Mouse (Mus musculus) spleen, embryonic (tissue): ENCODE results near the gene Skap1.

Source experiments
- CTCF ChIA-PET: fragments of 350-600 bp; sonication (Branson Sonifier 250); formaldehyde crosslinking; loops from one replicate; lab custom pipeline; 2022; lab: Charles Lee

Skap1 gene

DNA sequence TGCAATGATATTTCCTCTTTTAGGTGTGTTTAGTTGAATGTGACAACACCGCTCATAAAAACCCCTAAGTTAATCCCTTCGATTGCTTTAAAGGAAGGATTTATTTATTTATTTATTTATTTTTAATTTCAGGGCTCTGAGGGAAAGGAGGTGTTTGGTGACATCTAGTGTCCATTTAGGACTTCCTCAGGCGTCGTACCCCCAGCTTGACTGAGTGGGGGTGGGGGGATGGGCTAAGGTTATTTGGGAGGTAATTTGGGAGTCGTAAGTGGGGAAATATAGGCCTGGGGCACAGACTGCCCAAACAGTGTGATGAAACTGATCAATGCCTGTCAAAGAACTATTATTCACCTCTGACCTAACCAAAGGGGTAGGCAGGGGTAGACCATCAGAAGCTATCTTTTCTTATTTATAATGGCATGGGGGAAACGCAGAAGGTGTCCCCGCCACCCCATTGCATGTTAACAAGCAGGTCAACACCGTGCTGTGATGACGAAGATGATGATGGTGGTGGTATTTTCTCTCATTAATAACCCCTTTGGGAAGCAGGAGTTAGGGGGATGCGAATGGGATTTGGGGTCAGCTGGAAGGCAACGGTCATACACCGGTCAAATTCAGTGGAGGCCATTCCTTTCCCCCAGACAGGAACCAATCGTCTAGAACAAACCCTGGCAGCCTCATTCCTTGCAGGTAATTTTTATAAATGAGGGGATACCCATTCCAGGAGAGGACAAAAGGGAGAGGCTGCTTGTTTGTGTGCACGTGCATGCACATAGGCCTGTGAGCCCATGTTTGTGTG lies 273.5 kb downstream of the Skap1 start:
- CTCF ChIA-PET, result no interaction called here

GRCm38 (mm10) chr11:96740796-96741195 lies 276.4 kb downstream of the Skap1 start:
- CTCF ChIA-PET, result no interaction called here

DNA sequence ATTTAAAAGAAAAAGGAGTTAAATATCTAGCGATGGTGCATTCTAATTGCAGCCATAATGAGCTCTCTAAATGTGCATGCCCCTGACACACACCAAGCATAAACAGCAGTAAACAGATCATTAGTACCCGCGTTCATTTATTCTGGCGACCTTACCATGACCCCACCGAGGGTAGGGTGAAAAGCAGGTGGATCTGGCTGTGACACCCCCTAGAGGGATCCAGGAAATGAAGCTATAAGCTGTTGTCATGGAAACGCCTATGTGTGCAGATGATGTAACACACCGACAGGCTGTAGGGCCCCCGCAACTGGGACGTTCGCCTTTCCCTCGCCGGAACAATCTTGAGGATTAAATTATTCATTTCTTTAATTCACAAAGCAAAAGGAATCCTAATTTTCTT lies 277.6 kb downstream of the Skap1 start:
- CTCF ChIA-PET, result interaction anchor here (0.7 kb wide), 1 partner anchor 214 kb away, joined by 6 read pairs; no protein-coding TSS in a partner anchor

DNA sequence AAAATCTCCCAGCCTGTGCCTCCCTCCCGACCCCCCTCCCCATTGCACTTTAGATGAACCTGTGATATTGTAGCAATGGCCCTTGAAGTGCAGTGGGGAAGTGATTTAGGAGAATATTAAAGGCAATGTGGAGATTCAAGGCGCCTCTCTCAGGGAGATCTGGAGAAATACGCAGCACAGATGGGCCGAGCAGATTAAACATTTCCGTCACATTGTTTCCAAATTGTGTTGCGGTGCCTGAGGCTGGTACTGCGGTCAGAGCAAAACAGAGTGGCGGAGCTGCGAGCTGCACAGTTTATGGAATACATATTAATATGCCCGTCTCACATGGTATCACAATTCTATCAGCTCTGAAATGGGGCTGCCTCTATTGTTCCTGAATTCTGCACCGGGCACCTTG lies 278.6 kb downstream of the Skap1 start:
- CTCF ChIA-PET, result no interaction called here

GRCm38 (mm10) chr11:96743891-96744290 lies 279.5 kb downstream of the Skap1 start:
- CTCF ChIA-PET, result no interaction called here

DNA sequence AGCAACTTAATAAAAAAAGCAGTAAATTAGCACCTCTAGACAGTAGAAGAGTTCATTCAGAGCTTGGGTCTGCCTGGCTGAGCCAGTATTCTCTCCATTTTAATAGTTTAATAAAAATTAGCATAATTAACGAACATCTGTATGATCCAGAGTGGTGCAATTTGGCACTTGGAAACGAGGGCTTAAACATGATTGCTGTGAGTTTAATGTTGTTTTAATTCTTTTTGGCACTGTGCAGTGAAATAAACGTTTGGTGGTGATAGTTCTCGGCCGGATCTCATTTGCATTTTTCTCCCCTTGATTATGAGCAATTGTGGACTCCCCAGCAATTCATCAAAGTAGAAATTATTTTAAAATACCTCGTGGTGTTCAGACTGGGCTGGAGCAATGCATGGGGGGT lies 282.3 kb downstream of the Skap1 start:
- CTCF ChIA-PET, result no interaction called here

GRCm38 (mm10) chr11:96747555-96747954 lies 283.2 kb downstream of the Skap1 start:
- CTCF ChIA-PET, result interaction anchor here (0.6 kb wide), 1 partner anchor 34 kb away, joined by 3 read pairs; no protein-coding TSS in a partner anchor

GRCm38 (mm10) chr11:96755298-96755697 lies 290.9 kb downstream of the Skap1 start:
- CTCF ChIA-PET, result no interaction called here

DNA sequence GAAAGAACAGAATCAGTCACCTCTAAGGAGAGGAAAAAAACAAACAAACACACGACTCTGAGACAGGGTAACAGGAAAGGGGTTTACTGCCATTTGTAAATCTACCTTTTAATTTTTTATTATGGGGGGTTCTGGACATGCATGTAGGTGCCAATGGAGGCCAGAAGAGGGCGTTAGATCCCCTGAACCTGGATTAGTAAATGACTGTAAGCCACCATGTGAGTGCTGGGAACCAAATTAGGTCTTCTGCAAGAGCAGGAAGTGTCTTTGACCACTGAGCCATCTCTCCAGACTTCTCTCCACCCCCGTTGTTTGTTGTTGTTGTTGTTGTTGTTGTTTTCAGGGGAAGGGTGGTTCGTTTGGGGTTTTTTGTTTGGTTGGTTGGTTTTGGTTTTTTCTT lies 293.0 kb downstream of the Skap1 start:
- CTCF ChIA-PET, result interaction anchor here (0.5 to 1.0 kb wide), 3 partner anchors 20 to 475 kb away, joined by 3 to 5 read pairs (median 3); partner anchors contain the start of gene Hoxb8

GRCm38 (mm10) chr11:96758402-96758801 lies 294.0 kb downstream of the Skap1 start:
- CTCF ChIA-PET, result interaction anchor here (0.6 kb wide), 1 partner anchor 478 kb away, joined by 3 read pairs; no protein-coding TSS in a partner anchor

- CTCF ChIA-PET, result no interaction called here
These were observed 295.6 kb downstream of the Skap1 start for GRCm38 (mm10) chr11:96760042-96760441.

DNA sequence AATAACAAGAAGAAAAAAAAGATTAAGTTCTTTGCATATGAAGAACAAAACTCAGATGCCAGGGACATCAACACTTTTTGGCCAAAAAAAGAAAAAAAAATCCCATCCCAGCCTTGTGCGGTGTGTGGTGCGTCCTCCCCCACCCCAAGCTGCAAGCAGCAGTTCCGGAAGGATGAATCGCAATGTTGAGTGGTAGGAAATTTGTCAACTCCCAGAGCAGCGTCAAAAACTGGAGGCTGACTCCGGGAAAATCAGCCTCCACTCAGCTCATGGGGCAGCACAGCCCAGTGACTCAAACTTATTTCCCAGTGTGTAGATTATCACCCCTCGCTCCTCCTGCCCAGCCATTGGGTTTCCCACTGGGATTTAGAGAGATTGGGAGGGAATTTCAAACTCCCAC lies 297.6 kb downstream of the Skap1 start:
- CTCF ChIA-PET, result no interaction called here

GRCm38 (mm10) chr11:96762742-96763470 lies 298.5 kb downstream of the Skap1 start:
- CTCF ChIA-PET, result interaction anchor here (0.5 to 0.6 kb wide), 3 partner anchors 8 to 729 kb away, joined by 3 to 6 read pairs (median 4); no protein-coding TSS in a partner anchor

- CTCF ChIA-PET, result interaction anchor here (0.6 to 0.9 kb wide), 2 partner anchors 96 to 417 kb away, joined by 3 read pairs; no protein-coding TSS in a partner anchor
These were observed 300.3 kb downstream of the Skap1 start for GRCm38 (mm10) chr11:96764511-96765350.

- CTCF ChIA-PET, result interaction anchor here (0.6 kb wide), 2 partner anchors 22 to 416 kb away, joined by 3 to 6 read pairs; no protein-coding TSS in a partner anchor
These were observed 301.3 kb downstream of the Skap1 start for GRCm38 (mm10) chr11:96765645-96766044.

DNA sequence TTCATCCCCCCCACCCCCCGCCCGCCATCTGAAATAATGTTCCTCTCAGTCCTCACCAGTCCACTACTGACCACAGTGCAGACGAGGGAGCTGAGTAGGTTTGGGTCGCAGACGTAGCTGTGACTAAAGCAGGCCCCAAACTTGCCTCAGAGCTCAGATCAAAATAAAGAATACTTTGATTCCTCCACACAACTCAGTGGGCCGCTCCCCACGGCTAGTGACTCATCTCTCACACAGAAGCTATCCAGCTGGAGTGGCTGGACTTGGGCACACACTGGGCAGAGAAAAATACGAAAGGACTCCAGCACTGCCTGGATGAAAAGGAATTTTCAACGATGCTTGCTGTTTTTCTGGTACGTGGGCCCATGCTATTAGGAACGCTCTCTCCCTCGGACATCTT lies 302.2 kb downstream of the Skap1 start:
- CTCF ChIA-PET, result no interaction called here

DNA sequence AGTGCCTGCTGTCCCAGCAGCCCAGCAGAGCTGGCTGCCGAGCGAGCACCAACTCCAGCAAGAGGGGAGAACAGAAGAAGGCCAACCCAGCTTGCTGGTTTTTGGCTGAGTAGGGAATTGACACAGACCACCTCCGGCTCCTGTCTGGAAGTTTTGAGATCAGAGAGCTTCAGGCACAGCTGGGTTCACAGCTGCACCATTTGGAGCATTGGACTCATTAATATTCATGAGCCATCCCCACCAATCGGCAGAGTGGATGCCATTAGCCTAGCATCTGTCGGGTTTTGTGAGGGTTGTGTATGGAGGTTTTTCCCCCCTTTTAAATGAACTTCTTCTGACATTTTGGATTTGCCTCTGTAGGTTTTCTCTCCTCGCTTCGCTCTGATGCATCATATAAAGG lies 302.7 kb downstream of the Skap1 start:
- CTCF ChIA-PET, result no interaction called here

DNA sequence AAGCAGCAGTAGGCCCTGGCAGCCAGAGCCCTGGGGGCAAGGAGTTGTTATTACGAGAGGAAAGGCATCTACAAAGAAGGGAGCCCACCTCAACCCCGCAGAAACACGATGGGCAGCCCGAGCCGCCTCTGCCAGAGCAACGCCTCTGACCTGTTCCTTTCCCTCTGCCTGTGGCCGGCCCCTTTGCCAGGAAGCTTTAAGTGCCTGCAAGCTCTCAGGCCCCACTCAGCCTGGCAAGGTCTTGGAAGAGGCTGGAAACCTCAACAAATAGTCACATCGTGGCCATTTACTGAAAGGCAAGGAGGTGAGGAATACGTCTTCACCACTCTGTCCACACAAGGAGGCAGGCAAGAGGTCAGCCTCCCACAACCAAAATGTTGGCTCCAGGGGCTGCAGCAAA lies 303.8 kb downstream of the Skap1 start:
- CTCF ChIA-PET, result no interaction called here

- CTCF ChIA-PET, result interaction anchor here (0.8 to 1.0 kb wide), 3 partner anchors 9 to 249 kb away, joined by 3 to 5 read pairs (median 4); no protein-coding TSS in a partner anchor
These were observed 307.0 kb downstream of the Skap1 start for GRCm38 (mm10) chr11:96771274-96771975.

- CTCF ChIA-PET, result interaction anchor here (0.9 kb wide), 1 partner anchor 90 kb away, joined by 3 read pairs; no protein-coding TSS in a partner anchor
These were observed 308.0 kb downstream of the Skap1 start for GRCm38 (mm10) chr11:96772413-96772812.
